Mouse (Mus musculus): ENCODE results near the gene Dhfr.

GRCm38 (mm10) chr13:92332103-92332879 lies 22.2 kb upstream of the Dhfr start:
- TF ChIP-seq CTCF (conservative IDR thresholded peaks at IDR 0.05; ENCODE audit: insufficient read depth, insufficient read length, low read depth, low read length) (no peak), POLR2A (IDR thresholded peaks at IDR 0.05; ENCODE audit: low read depth, low read length) (no peak)
